Mouse (Mus musculus) small intestine, adult 2 months (tissue): ENCODE measurements around the gene Bak1. TPM values are rescaled to one million over a fixed set of nuclear protein-coding genes. Genes with fewer than 3 reads are reported as not detected.

Source experiments
- H3K27ac ChIP-seq: fragments of 200-500 bp; 2 replicates; pipeline ENCODE4 v1.5.1; 2012; ENCODE audit warnings: low read depth, low read length, control low read depth, inconsistent platforms; ENCODE audit not compliant: insufficient read depth
- H3K27me3 ChIP-seq: fragments of 200-500 bp; 2 replicates; pipeline ENCODE4 v1.6.1; 2012; ENCODE audit warnings: mild to moderate bottlenecking, moderate library complexity, low read length, inconsistent platforms; ENCODE audit not compliant: control insufficient read depth, insufficient read depth
- H3K36me3 ChIP-seq: fragments of 200-500 bp; 2 replicates; pipeline ENCODE4 v1.6.1; 2012; ENCODE audit warnings: mild to moderate bottlenecking, low read length, control low read depth, inconsistent platforms; ENCODE audit not compliant: control insufficient read depth, insufficient read depth
- H3K4me1 ChIP-seq: fragments of 200-500 bp; 2 replicates; pipeline ENCODE4 v1.6.1; 2012; ENCODE audit warnings: low read length, inconsistent platforms, mixed read lengths; ENCODE audit not compliant: control insufficient read depth, insufficient read depth, insufficient read length
- H3K4me3 ChIP-seq: fragments of 200-500 bp; 2 replicates; pipeline ENCODE4 v1.5.1; 2012; ENCODE audit warnings: low read depth, mild to moderate bottlenecking, control low read depth, inconsistent platforms, low read length, moderate library complexity
- CTCF ChIP-seq: fragments of 200-500 bp; IDR thresholded peaks from 2 replicates; pipeline ENCODE4 v1.5.1; 2012; ENCODE audit warnings: low read depth, mild to moderate bottlenecking, control low read depth, inconsistent platforms, low read length, moderate library complexity, mixed read lengths; ENCODE audit not compliant: insufficient replicate concordance, insufficient read length; ENCODE audit errors: extremely low read depth
- POLR2A ChIP-seq: fragments of 200-500 bp; IDR thresholded peaks from 2 replicates; pipeline ENCODE4 v1.6.1; 2012; ENCODE audit warnings: low read depth, mild to moderate bottlenecking, control low read depth, inconsistent platforms, low read length, moderate library complexity
- WGBS: fragments of 180-500 bp; shearing (Covaris S2); methylation state at CpG from one replicate; pipeline ENCODE4 v1.1.7; 2018; 5-methylcytosine and 5-hydroxymethylcytosine counted together
- polyA plus RNA-seq: library from polyadenylated mRNA; depleted of rRNA; stranded (reverse); fragments of >200 nt; gene quantifications from 2 replicates; pipeline ENCODE4 v1.2.3, GENCODE M21; 2012

Bak1 gene
- polyA plus RNA-seq, 1 experiment: 265 TPM

DNA sequence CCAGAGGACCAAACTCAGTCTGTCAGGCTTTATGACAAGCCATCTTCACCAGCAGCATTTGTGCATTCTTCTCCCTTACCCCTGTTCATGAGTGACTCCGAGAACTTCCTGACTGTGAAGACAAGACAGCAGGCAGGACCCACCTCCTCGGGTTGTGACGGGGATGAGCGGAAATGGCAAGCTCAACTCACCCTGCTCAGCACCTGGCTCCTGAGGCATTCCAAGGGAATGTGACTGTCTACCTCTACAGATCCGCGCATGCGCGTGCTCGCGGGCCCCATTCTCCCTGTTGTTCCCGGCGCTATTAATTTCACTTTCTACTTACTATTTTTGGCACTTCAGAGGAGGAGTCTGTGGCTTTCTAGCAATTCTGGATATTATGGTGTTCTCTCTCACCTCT lies 28.8 kb downstream of the Bak1 start:
- Histone ChIP-seq H3K4me3 (peak overlapping the region; percentile 26), H3K27ac (no peak overlapping the region), H3K36me3 (no peaks in the 10 kb centered on the region), H3K27me3 (no peaks in the 10 kb centered on the region), H3K4me1 (peaks cover 10% of the 10 kb centered on the region; the same call in 1 of the 2 replicates)
- WGBS: 51% methylated on average over 12 of the region's 12 CpGs
- TF ChIP-seq CTCF (no peak), POLR2A (no peak)

DNA sequence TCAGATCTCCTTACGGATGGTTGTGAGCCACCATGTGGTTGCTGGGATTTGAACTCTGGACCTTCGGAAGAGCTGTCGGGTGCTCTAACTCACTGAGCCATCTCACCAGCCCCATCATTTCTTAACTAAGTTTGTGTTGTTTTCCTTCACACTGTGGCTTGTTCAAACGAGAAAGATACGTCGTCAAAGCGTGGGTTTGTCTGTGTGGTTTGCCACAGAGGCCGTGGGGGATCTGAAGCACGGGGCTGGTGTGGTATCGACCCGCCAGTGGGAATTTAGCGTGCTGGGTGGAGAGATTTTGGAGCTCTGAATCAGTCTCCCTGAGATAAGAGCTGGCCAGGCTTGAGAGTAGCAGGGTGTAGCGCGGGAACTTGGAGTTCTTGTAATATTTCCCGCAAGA lies 30.5 kb downstream of the Bak1 start:
- Histone ChIP-seq H3K4me3 (no peak overlapping the region), H3K36me3 (no peaks in the 10 kb centered on the region), H3K4me1 (peaks cover 13% of the 10 kb centered on the region; the same call in 1 of the 2 replicates), H3K27me3 (no peaks in the 10 kb centered on the region), H3K27ac (no peak overlapping the region)
- 71% methylated on average over 15 of the region's 15 CpGs for WGBS
- no peak for TF ChIP-seq POLR2A
- TF ChIP-seq CTCF: no peak

DNA sequence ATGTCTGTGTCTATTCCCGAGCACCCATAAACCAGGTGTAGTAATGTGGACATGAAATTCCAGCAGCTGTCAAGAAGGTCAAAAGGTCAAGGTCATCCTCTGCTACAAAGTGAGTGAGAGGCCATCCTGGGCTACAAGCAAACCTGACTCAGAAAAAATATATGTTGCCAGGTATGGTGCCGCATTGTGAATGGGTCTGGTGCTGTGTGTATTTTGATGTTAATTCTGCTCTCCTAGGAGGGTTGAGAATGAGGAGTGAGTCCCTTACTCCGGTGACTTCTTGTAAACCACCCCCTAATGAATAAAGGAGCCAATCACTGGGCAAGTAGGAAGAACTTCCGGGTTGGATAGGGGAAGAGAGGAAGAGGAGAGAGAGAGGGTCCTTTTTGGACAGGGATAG lies 31.1 kb downstream of the Bak1 start:
- H3K36me3 ChIP-seq: no peaks in the 10 kb centered on the region
- 83% methylated on average over 4 of the region's 4 CpGs for WGBS
- H3K4me3 ChIP-seq: no peak overlapping the region
- H3K4me1 ChIP-seq: peaks cover 13% of the 10 kb centered on the region; the same call in 1 of the 2 replicates
- H3K27ac ChIP-seq: no peak overlapping the region
- TF ChIP-seq POLR2A (no peak), CTCF (no peak)
- H3K27me3 ChIP-seq: no peaks in the 10 kb centered on the region

DNA sequence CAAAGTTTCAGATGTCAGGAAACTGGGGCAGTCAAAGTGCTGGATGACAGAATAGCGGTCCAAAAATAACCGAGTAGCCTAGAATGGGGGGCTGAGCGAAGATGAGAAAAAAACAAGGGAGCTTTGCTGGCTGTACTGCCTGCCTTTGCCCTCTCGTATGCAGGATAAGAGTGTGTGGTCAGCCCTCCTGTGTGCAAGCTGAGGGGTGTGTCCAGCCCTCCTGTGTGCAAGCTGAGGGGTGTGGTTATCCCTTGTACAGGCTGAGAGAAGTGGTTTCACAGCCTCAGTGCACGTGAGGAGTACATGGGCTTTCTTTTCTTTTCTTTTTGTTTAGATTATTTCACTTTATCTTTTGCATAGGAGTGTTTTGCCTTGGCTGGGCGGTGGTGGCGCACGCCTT lies 33.2 kb downstream of the Bak1 start:
- H3K36me3 ChIP-seq: no peaks in the 10 kb centered on the region
- H3K27ac ChIP-seq: no peak overlapping the region
- H3K4me3 ChIP-seq: no peak overlapping the region
- H3K27me3 ChIP-seq: no peaks in the 10 kb centered on the region
- TF ChIP-seq POLR2A: no peak
- TF ChIP-seq CTCF: no peak
- 79% methylated on average over 8 of the region's 8 CpGs for WGBS
- peaks cover 13% of the 10 kb centered on the region; the same call in 1 of the 2 replicates for H3K4me1 ChIP-seq

DNA sequence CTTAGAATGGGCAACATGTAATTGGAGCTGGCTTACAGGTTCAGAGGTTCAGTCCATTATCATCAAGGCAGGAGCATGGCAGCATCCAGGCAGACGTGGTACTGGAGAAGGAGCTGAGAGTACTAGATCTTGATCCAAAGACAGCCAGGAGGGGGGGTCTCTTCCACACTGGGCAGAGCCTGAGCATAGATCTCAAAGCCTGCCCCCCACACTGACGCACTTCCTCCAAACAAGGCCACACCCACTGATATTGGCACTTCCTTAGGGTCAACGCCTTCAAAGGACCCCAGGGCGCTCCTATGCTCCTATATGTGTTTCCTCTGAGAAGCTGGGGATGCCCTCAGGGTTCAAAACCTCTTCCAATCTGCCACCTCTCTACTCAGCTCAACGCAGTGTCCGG lies 33.8 kb downstream of the Bak1 start:
- Histone ChIP-seq H3K27me3 (no peaks in the 10 kb centered on the region), H3K4me1 (peaks cover 15% of the 10 kb centered on the region; the same call in 1 of the 2 replicates), H3K36me3 (no peaks in the 10 kb centered on the region), H3K27ac (no peak overlapping the region), H3K4me3 (no peak overlapping the region)
- TF ChIP-seq CTCF: no peak
- no peak for TF ChIP-seq POLR2A
- 79% methylated on average over 6 of the region's 6 CpGs for WGBS

DNA sequence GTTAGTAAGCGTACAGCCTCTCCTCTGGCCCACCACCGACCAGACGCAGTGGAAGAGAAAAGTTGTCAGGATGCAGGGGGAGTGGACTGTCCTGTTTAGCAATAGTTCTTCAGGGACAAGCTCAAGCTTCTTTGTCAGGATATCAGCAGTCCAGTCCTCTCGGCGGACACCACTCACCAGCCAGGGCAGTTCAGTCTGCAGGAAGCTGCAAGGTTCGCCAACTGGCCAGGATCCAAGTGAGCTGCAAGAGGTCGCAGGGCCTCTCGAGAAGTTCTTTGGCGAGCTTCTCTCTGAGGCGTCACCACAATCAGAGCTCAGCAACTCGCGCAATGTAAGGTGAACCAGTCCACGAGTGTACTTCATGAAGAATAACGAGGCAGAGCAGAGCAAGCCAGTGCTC lies 34.4 kb downstream of the Bak1 start:
- no peak overlapping the region for H3K27ac ChIP-seq
- 37% methylated on average over 14 of the region's 14 CpGs for WGBS

DNA sequence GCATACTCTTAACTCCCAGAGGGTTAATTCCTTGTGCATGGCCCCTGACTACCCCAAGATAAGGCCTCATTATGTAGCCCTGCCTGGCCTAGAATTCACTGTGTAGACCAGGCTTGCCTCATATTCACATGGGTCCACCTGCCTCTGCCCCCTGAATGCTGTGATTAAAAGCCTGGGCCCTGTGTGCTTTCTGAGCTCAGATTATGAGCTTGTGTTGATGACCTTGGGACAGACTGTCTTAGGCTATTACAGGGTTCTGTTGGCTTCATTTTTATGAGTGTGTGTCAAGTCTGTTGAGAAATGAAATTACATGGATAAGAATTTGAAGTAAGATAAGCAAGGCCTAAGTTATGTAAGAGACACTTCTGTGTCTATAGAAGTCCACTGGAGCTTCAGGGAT lies 38.3 kb downstream of the Bak1 start:
- Histone ChIP-seq H3K4me3 (no peak overlapping the region), H3K36me3 (no peaks in the 10 kb centered on the region), H3K27ac (no peak overlapping the region), H3K27me3 (no peaks in the 10 kb centered on the region), H3K4me1 (peaks cover 5% of the 10 kb centered on the region; the same call in 1 of the 2 replicates)
- TF ChIP-seq POLR2A: no peak
- no peak for TF ChIP-seq CTCF

More for the DNA sequence above, 34.4 kb downstream of the Bak1 start:
- TF ChIP-seq CTCF (no peak), POLR2A (no peak)
- Histone ChIP-seq H3K36me3 (no peaks in the 10 kb centered on the region), H3K4me1 (peaks cover 15% of the 10 kb centered on the region; the same call in 1 of the 2 replicates), H3K27me3 (no peaks in the 10 kb centered on the region), H3K4me3 (0 out of 2 replicates have a peak overlapping the region, but pooled peaks have one; percentile 9)
